Mouse (Mus musculus) liver, embryonic 14.5 days (tissue): ENCODE measurements at regions not wholly inside any gene's neighbourhood (a gene's known extent, or its start where the extent isn't known, plus 50 kb on each side); places are given as distances from the start of the nearest gene placed in this dataset.

ENCODE experiments used
- ATAC-seq: fragments of 200-750 bp; cut with Nextera tagmentation; 2 replicates; pipeline ENCODE4 v1.8.0; 2017; ENCODE audit warnings: moderate number of reproducible peaks, mild to moderate bottlenecking, moderate library complexity; ENCODE audit not compliant: insufficient read depth
- DNase-seq, 3 experiments: peaks; one replicate each; pipeline ENCODE4 v3.0.0-alpha.2; 2012 to 2013; ENCODE audit warnings: low read depth in 3 of 3, low spot score in 3 of 3
- H3K27ac ChIP-seq: fragments of 300-500 bp; sonication (generic); 2 replicates; pipeline ENCODE4 v1.5.1; 2014; ENCODE audit warnings: moderate library complexity, mild to moderate bottlenecking, control low read depth, inconsistent platforms
- H3K27me3 ChIP-seq: fragments of 300-500 bp; sonication (generic); 2 replicates; pipeline ENCODE4 v1.6.1; 2014; ENCODE audit warnings: mild to moderate bottlenecking, low read length, moderate library complexity; ENCODE audit not compliant: control insufficient read depth, insufficient read depth
- H3K36me3 ChIP-seq: fragments of 300-500 bp; sonication (generic); replicated peaks from 2 replicates; pipeline ENCODE4 v1.6.1; 2014; ENCODE audit warnings: low read depth; ENCODE audit not compliant: control insufficient read depth, insufficient read depth
- H3K4me1 ChIP-seq, 2 experiments: fragments of 200-500 bp in 1 of 2; fragments of 300-500 bp in 1 of 2; sonication (generic) in 1 of 2; replicated peaks; 2 replicates each; pipeline ENCODE4 v1.6.1; 2012 to 2014; ENCODE audit warnings: antibody characterized with exemption in 1 of 2, inconsistent platforms in 1 of 2, low read length in 1 of 2; ENCODE audit not compliant: control insufficient read depth in 2 of 2, insufficient read depth in 2 of 2
- H3K4me2 ChIP-seq: fragments of 300-500 bp; sonication (generic); 2 replicates; pipeline ENCODE4 v1.6.1; 2014; ENCODE audit warnings: low read depth, mild to moderate bottlenecking, control low read depth, moderate library complexity
- H3K4me3 ChIP-seq, 2 experiments: fragments of 200-500 bp in 1 of 2; fragments of 300-500 bp in 1 of 2; sonication (generic) in 1 of 2; 2 replicates each; pipeline ENCODE4 v1.5.1; 2012 to 2014; ENCODE audit warnings: low read depth in 2 of 2, low read length in 2 of 2, mild to moderate bottlenecking in 2 of 2, control low read depth in 1 of 2, inconsistent platforms in 1 of 2, moderate library complexity in 1 of 2; ENCODE audit not compliant: insufficient read depth in 1 of 2
- H3K9ac ChIP-seq: fragments of 300-500 bp; sonication (generic); replicated peaks from 2 replicates; pipeline ENCODE4 v1.6.1; 2014; ENCODE audit warnings: mild to moderate bottlenecking, control low read depth, moderate library complexity
- H3K9me3 ChIP-seq: fragments of 300-500 bp; sonication (generic); 2 replicates; pipeline ENCODE4 v1.6.1; 2016; ENCODE audit warnings: low read length, mixed read lengths; ENCODE audit not compliant: control insufficient read depth
- CTCF ChIP-seq: IDR thresholded peaks from 2 replicates; pipeline ENCODE4 v1.5.1; 2016; ENCODE audit warnings: antibody characterized with exemption, low read depth, control low read depth
- EP300 ChIP-seq: IDR thresholded peaks from 2 replicates; pipeline ENCODE4 v1.6.1; 2016; ENCODE audit warnings: antibody characterized with exemption, low read depth
- WGBS: fragments of 180-500 bp; shearing (Covaris S2); extraction: QIAGEN DNeasy Blood & Tissue Kit; methylation state at CpG from one replicate; pipeline ENCODE4 v1.1.7; 2014; ENCODE audit not compliant: insufficient replicate concordance; 5-methylcytosine and 5-hydroxymethylcytosine counted together

GRCm38 (mm10) chr2:159284525-159285189, 490.1 kb downstream of the Dhx35 start:
- Histone ChIP-seq H3K9ac (no peak overlapping the region), H3K36me3 (no peaks in the 10 kb centered on the region), H3K4me3 (no peak overlapping the region), H3K27me3 (no peaks in the 10 kb centered on the region), H3K4me1 (no peaks in the 10 kb centered on the region), H3K27ac (no peak overlapping the region), H3K9me3 (no peaks in the 10 kb centered on the region), H3K4me2 (no peak overlapping the region)
- TF ChIP-seq CTCF (no peak), EP300 (no peak)
- no peak for ATAC-seq
- WGBS = 66% methylated on average over 8 of the region's 8 CpGs
- DNase-seq = no peak

- no peak overlapping the region for H3K4me3 ChIP-seq
- H3K27ac ChIP-seq = no peak overlapping the region
- TF ChIP-seq CTCF (no peak), EP300 (no peak)
- no peaks in the 10 kb centered on the region for H3K27me3 ChIP-seq
- DNase-seq = no peak
- WGBS = 61% methylated on average over 6 of the region's 6 CpGs
- H3K36me3 ChIP-seq = no peaks in the 10 kb centered on the region
- no peaks in the 10 kb centered on the region for H3K9me3 ChIP-seq
- H3K4me1 ChIP-seq = no peaks in the 10 kb centered on the region
- H3K9ac ChIP-seq = no peak overlapping the region
- ATAC-seq = no peak
- no peak overlapping the region for H3K4me2 ChIP-seq
Measured at GRCm38 (mm10) chr2:159287996-159288563, 493.5 kb downstream of the Dhx35 start.

DNA sequence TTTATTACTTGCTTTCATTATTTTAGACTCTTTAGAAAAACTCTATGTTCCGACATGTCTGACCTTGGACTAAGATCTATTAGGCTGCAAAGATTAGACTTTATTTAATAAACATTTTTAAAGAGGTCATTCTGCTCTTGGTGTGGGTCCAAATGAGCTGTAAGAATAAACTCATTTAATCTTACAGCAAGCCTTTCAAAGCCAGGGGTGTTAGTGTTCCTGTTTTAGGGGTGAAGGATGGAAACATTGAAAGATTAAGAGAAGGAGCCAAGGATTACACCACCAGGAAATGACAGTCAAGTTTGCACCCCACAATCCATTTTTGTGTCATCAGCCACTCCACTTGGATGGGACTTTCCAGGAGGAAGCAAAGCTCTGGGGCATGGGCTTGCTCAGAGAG, 495.5 kb downstream of the Dhx35 start:
- no peaks in the 10 kb centered on the region for H3K9me3 ChIP-seq
- H3K27me3 ChIP-seq = no peaks in the 10 kb centered on the region
- H3K4me1 ChIP-seq = no peaks in the 10 kb centered on the region
- H3K4me3 ChIP-seq = no peak overlapping the region
- WGBS = 67% methylated on average over 1 of the region's 1 CpGs
- ATAC-seq = no peak
- no peak overlapping the region for H3K27ac ChIP-seq
- no peak overlapping the region for H3K4me2 ChIP-seq
- H3K36me3 ChIP-seq = no peaks in the 10 kb centered on the region
- H3K9ac ChIP-seq = no peak overlapping the region
- no peak for DNase-seq
- TF ChIP-seq EP300 (no peak), CTCF (no peak)

DNA sequence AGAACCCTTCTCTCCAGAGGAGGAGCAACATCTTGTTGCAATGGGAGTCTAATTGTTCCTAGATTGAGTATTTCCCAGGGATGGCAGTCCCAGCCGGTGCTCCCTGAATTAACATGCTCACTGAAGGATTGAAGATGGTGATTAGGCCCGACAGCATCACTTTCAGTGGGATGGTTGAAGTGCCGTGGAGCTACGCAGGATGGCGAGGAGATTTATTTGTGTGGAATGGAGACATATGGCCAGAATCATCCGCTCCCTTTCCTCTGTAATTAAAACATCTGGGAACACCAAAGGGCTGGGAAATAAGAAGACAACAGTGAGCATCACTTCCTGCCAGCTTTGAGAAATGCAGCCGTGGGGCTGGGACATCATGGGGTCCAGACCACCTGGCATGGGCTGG, 512.4 kb downstream of the Dhx35 start:
- DNase-seq (no peak), ATAC-seq (no peak)
- TF ChIP-seq EP300 (no peak), CTCF (no peak)
- H3K27ac ChIP-seq = no peak overlapping the region
- H3K9ac ChIP-seq = no peak overlapping the region
- H3K4me2 ChIP-seq = no peak overlapping the region
- H3K9me3 ChIP-seq = no peaks in the 10 kb centered on the region
- H3K4me1 ChIP-seq = no peaks in the 10 kb centered on the region
- WGBS = 59% methylated on average over 7 of the region's 7 CpGs
- no peaks in the 10 kb centered on the region for H3K36me3 ChIP-seq
- H3K27me3 ChIP-seq = no peaks in the 10 kb centered on the region
- no peak overlapping the region for H3K4me3 ChIP-seq

GRCm38 (mm10) chr2:159334711-159335110, 540.1 kb downstream of the Dhx35 start:
- Histone ChIP-seq H3K4me1 (no peaks in the 10 kb centered on the region), H3K9ac (no peak overlapping the region), H3K27me3 (no peaks in the 10 kb centered on the region), H3K4me3 (no peak overlapping the region), H3K27ac (no peak overlapping the region), H3K9me3 (no peaks in the 10 kb centered on the region), H3K36me3 (no peaks in the 10 kb centered on the region), H3K4me2 (no peak overlapping the region)
- DNase-seq (no peak), ATAC-seq (no peak)
- TF ChIP-seq EP300 = no peak
- no peak for TF ChIP-seq CTCF
- WGBS = 34% methylated on average over 3 of the region's 3 CpGs
